Mouse (Mus musculus) splenic B cell, adult 2 months (primary cell): Measurements from ENCODE around the gene Rps8.

Experiments used
- DNase-seq: peaks from one replicate; pipeline ENCODE4 v3.0.0-alpha.2; 2011; ENCODE audit warnings: low read depth, low spot score
- H3K27me3 ChIP-seq: 2 replicates; pipeline ENCODE4 v1.6.1; 2012; ENCODE audit warnings: mild to moderate bottlenecking, low read length, moderate library complexity, mixed read lengths; ENCODE audit not compliant: control insufficient read depth, poor library complexity, insufficient read depth, severe bottlenecking
- H3K36me3 ChIP-seq: 2 replicates; pipeline ENCODE4 v1.6.1; 2012; ENCODE audit warnings: mild to moderate bottlenecking, low read length, moderate library complexity, mixed read lengths; ENCODE audit not compliant: control insufficient read depth, poor library complexity, insufficient read depth, severe bottlenecking

Gene Rps8

DNA sequence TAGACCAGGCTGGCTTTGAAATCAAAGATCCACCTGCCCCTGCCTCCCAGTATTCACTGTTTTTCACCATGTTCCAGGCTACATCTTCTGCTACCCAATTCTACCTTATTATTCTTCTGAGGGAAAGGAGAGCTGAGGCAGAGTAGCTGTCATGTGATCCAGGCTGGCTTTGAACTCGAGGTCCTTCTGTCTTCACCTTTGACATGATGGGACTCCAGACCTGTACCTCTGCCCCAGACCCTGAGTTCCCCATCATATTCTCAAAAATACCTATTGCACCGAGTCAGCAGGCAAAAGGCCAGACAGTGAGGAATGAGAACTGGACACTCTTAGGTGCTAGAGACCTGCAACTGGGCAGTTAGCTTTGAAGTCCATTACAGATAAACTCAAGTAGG, 21.4 kb downstream of the Rps8 start:
- H3K27me3 ChIP-seq = no peaks in the 10 kb centered on the region
- DNase-seq = no peak
- H3K36me3 ChIP-seq = no peaks in the 10 kb centered on the region

DNA sequence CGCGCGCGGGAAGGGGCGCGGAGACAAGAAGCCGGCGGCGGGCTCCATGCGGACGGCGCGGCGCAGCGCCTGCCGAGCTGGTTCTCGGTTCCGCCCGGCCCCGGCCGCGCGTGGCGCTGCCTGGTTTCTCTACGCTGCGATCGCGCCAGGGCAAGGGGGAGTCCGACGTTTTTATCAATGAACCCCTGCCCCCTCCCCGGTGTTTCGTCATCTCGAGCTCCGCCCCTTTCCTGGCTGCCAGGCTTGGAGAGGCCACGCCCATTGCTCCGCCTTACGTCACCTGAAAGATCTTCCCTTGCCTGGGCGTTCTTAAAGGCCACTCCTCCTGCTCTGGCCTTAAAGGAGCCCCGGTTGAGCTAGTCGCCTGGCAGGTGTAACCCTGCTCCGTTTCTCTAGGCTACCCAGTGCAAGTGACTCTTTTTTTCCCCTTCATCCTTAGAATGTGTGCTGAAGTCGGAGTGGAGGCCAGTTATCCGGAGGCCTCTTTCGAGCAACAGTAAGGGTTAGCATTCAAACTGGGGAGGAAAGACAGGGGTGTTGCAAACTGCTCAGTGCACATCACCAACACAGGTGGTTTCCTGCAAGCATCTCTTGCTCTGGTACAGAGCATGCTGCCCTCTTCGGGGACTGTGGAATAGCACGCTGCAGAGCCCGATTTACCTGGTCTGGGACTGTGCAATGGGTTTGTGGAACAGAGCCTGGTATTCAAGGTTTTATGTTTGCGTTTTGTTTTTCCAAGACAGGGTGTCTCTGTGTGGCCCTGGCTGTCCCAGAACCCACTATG, 22.0 kb downstream of the Rps8 start, which contains the start of gene Plk3:
Gene Plk3 (minus strand): TSS at position 147 of the 784 bp plus-strand sequence.
- no peaks in the 10 kb centered on the region for H3K27me3 ChIP-seq
- H3K36me3 ChIP-seq = no peaks in the 10 kb centered on the region
- peak; percentile 99 for DNase-seq

DNA sequence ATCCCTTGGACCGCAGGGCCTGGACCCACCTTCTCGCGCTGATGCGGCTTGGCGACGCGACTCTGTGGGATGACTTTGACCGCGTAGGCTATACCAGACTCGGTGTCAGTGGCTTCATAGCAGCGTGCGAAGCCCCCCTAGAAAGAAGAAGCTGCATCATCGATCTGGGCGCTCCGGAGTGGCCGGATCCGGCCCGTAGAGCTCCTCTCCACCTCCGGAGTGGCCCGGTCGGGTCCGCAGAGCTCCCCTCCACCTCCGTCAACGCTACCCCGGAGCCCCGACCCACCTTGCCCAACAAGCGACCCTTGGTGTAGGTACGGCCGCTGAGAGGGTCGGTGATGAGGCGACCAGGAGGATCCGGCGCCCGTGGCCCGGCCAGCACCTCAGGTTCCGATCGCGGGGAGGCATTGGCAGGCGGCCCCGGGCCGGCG, 22.7 kb downstream of the Rps8 start:
- Histone ChIP-seq H3K27me3 (no peaks in the 10 kb centered on the region), H3K36me3 (no peaks in the 10 kb centered on the region)
- no peak for DNase-seq

DNA sequence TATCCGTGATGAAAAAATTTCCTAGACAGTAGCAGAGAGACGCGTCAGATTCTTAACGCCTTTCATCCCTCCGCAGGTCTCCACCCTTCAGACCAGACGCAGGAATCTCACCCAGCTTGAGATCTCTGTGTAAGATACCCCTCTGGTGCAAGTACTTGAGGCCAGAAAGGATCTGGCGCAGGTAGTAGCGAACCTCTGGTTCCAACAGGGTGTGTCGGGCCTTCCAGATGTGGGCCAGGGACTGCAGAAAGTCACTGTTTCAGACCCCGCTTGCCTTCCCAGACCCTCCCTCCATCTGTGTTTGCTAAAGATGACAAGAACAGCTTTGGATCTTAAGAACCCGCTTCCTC, 23.3 kb downstream of the Rps8 start:
- H3K36me3 ChIP-seq = no peaks in the 10 kb centered on the region
- DNase-seq = no peak
- H3K27me3 ChIP-seq = no peaks in the 10 kb centered on the region

DNA sequence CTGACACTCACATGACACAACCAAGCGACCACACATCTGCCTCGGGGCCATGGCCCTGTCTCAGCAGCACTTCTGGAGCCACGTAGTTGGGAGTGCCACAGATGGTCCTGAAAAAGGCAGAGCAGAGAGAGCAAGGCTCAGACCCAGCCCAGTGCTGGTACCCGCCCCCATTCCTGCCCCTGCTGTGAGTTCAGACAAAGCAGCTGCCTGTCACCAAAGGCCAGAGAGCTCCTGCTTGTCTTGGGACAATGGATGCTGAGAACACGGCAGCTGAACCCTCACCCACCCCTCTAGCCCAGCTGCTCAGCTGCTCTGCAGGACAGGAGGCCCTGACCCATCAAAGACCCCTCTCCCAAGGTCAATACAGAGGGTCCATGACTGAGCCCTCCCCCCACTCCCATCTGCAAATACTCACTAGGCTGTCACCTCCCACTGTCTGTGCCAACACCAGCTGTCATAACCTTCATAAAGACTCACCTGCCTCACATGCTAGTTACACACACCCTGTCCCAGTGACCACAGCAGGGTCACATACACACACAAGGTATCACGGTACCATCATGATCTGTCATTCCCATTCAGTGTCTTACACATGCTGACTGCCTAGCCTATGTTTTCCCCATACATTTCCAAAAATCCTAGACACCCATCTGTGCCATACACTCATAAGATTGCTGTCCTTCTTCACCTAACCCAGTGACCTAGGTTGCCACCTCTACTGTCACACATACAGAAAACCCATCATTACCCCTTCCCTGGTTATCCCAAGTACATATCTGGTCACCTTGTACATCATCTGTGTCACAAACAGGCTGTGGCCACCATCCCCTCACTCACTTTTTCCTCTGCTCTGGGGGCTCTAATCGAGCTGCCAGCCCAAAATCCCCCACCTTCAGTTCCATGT, 23.9 kb downstream of the Rps8 start:
- no peaks in the 10 kb centered on the region for H3K27me3 ChIP-seq
- DNase-seq = no peak
- H3K36me3 ChIP-seq = no peaks in the 10 kb centered on the region

DNA sequence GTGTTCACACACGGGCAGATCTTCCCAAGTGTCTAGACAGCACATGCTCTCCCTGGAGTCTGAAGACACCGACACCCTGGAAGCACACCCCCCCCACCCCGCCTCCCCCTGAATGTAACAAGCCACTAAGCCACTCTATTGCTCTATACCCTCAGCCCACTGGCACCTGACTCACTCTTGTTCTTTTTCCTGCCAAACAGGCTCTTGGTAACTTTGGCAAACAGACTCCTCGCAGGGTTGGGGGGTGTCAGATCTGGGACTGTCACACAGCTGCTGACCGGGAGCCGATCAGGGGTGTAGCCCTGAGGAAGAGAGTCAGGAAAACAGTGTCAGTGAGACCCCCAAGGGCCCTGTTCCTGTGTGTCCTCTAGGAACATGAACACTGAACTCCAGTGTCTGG, 24.8 kb downstream of the Rps8 start:
- H3K27me3 ChIP-seq = no peaks in the 10 kb centered on the region
- DNase-seq = no peak

DNA sequence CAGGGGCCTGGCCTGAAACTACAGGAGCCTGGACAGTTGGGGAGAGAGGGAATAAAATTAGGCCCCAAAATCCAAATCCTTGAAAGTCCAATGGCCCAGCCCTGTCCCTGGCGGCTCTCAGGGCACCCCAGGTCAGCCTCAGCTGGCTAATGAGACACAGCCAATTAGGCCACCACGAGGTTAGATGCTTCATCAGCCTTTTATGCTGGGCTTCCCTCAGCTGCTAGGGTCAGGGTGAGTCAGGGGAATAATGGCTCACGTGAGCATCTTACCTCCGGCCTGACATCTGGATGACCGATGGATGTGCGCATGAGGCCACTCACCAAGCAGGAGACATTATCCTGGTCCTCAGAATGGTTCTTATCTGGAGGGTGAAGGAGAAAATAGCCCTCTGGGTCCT, 25.3 kb downstream of the Rps8 start:
- no peaks in the 10 kb centered on the region for H3K27me3 ChIP-seq

More for the DNA sequence above, 24.8 kb downstream of the Rps8 start:
- no peaks in the 10 kb centered on the region for H3K36me3 ChIP-seq

DNA sequence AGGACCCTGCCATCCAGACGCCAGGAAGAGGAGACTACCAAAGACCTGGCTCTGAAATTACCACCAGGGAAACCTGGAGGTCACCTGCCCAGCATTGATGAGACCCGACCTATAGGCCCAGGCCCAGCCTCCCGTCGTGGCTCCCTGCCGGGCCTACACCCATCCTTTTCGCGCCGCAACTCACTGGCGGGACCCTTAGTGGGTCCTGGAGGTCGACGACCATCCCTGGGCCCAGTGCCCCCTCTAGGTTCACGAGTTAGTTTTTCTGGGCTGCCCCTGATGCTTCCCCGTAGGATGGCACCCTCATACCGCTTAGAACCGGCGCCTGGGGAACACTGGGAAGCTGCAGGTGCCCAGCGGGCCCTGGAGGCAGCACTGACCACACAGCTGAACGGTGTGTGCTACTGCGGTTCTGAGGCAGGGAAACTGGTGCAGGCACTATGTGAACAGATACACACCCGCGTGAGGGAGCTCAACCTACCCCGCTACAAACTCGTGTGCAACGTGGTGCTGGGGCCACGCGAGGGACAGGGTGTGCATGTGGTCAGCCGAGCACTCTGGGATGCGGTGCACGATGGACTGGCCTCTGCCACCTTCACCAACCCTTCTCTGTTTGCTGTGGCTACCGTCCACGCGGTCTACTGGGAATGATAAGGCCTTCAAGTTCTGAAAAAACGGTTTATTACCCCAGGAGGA, 27.9 kb downstream of the Rps8 start:
- DNase-seq = no peak
- H3K27me3 ChIP-seq = no peaks in the 10 kb centered on the region
- no peaks in the 10 kb centered on the region for H3K36me3 ChIP-seq

More for the DNA sequence above, 25.3 kb downstream of the Rps8 start:
- no peak for DNase-seq
- no peaks in the 10 kb centered on the region for H3K36me3 ChIP-seq

DNA sequence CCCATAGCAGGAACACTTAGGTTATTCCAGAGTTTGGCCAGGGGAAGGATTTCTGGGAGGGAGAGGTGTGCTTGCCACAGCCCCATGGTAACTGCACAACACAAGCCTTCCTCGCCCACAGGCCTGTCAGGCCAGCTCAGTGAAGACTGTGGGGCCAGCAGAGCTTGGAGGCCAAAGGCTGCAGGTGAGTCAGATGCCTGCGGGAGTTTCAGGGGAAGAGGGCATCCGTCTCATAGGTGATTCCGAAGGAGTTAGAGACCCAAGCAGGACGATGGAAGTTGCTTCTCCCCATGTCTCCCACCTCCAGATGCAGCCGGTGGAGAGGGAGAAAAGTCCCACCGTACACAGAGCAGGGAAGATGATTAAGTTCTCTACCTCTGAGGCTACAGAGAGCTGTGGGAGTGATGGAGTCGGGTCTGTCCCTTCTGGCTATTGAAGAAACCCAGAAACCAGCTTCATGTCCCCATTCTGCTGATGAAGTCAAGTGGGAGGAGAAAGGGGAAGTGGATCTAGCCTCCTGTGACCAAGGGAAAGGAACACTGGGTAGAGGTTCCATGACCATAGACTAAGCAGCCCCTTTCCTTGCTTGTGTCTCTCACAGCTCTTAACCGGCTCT, 29.3 kb downstream of the Rps8 start, which contains the start of gene Tctex1d4:
Gene Tctex1d4 (plus strand): TSS at position 120 of the 616 bp plus-strand sequence.
- H3K27me3 ChIP-seq = no peaks in the 10 kb centered on the region
- peak; percentile 73 for DNase-seq
- no peaks in the 10 kb centered on the region for H3K36me3 ChIP-seq

DNA sequence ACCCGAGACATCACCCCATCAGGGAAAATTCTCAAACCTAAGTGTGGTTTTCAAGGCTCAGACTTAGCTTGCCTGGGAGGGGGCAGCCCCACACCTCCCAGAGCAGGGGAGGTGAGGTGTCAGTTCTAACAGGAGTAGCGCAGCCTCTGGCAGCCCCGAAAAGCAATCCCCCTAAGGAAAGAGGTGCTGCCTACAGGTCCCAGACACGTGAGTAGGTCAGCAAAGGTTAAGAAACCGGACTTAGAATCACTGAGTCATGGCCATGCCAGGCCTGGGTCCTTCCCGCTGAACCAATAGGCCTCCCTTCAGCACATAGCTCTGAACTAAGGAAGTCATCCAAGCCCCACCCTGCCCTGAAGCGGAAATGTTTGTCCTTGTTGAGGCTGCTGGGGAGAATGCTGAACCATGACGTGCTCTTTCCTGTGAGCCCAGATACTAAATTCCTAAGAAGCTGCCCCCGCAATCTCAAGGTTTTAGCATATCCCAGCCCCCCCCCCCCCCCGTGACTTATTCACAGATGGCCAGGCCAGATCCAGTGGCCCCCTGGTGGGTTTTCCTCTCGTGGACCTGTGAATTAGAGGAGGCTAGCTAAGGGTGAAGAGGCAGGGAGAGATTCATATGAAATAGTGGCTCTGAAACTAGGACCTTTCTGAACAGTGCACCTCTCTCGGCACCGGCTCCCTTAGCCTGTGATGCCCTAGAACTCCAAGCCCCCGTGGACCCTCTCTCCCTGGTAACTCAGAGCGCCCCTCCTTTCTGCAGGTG, 30.0 kb downstream of the Rps8 start:
- DNase-seq = peak; percentile 64
- Histone ChIP-seq H3K27me3 (no peaks in the 10 kb centered on the region), H3K36me3 (no peaks in the 10 kb centered on the region)

DNA sequence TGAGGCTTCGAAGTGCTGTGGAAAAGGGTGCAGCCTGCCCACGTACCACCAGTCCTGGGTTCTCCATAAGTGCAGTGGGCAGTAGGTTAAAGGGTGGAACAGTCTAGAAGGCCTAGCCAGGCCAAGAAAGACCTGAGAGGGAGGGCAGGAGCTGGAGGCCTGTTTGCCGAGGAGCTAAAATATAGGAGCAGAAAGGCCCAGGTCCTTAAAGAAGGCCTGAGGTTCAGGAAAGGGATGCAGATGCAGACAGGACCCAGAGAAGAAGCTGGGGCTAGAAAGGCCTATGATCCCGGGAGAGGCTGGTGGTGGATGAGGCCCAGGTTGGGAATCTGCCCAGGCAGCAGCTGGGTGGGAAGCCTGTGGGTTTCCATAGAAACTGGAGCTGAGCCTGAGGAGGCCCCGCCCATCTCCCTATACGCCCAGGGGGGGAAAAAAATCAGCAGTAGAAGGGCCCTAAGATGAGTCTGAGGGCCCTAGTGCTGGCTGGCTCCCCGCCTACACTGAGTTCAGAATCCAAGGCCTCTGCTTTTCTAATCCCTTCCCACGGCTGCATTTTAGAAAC, 30.6 kb downstream of the Rps8 start, which contains the start of gene Btbd19:
Gene Btbd19 (minus strand): TSS at position 378 of the 562 bp plus-strand sequence.
- no peaks in the 10 kb centered on the region for H3K27me3 ChIP-seq
- H3K36me3 ChIP-seq = no peaks in the 10 kb centered on the region
- DNase-seq = no peak

DNA sequence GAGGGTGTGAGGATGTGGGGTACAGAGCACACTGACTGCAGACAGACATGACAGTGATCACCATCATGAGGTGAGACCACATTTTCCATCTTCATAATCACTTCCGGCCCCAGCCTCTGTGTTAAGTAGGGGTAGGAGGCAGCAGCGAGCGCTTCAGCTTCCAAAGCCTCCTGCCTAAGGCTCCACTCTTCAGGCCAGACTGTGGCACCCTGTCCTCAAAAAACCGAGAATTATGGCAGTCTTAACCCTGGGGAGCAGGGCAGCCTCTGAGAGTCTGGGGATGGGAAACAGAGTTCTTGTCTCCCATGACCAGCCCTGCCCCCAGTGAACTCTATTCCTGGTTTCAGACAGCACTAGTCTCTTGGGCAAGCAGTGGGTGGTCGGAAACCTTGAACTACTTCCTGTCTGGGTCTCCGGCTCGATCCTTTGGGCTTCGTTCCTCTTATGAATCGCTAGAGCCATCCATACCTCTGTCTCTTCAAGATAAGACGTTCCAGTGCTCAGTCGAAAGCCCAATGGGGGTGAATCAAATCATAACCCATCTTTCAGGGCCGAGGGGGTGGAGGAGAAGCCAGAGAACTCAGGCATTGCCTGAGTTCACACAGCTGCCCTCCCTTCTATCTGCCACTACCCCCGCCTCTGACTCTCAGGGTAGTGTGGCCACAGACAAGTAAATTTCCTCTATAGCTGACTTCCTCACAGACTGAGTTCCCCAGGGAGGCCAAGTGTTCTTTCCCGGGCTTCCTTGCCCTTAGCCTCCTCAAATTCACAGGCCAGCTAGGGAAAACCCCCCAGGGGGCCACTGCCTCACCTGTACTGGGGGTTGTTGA, 31.3 kb downstream of the Rps8 start:
- H3K27me3 ChIP-seq = no peaks in the 10 kb centered on the region
- peak; percentile 90 for DNase-seq

DNA sequence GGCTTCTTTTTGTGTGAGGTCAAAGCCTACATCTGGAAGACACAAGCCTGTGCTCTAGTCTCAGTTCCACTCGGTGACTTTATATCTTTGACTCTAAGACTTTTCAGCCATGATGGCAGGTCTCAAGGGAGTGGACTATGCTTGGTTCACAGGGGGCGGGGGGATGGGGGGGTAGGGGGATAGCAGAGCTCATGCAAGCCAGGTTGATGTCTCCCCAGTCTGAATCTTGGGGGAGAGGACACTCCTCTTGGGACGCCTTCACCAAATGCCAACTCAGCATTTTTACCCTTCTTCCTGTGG, 31.9 kb downstream of the Rps8 start:
- Histone ChIP-seq H3K36me3 (no peaks in the 10 kb centered on the region), H3K27me3 (no peaks in the 10 kb centered on the region)
- no peak for DNase-seq

More for the DNA sequence above, 31.3 kb downstream of the Rps8 start:
- no peaks in the 10 kb centered on the region for H3K36me3 ChIP-seq
